Mouse (Mus musculus): Measurements from ENCODE around the gene Pla2g4b. TPM values are rescaled to one million over a fixed set of nuclear protein-coding genes. Genes with fewer than 3 reads are reported as not detected.
A peak's percentile ranks its signal among the peaks of the same experiment; 100 is the strongest.

Pla2g4b gene
- polyA plus RNA-seq, 1 experiment: 8.3 TPM

DNA sequence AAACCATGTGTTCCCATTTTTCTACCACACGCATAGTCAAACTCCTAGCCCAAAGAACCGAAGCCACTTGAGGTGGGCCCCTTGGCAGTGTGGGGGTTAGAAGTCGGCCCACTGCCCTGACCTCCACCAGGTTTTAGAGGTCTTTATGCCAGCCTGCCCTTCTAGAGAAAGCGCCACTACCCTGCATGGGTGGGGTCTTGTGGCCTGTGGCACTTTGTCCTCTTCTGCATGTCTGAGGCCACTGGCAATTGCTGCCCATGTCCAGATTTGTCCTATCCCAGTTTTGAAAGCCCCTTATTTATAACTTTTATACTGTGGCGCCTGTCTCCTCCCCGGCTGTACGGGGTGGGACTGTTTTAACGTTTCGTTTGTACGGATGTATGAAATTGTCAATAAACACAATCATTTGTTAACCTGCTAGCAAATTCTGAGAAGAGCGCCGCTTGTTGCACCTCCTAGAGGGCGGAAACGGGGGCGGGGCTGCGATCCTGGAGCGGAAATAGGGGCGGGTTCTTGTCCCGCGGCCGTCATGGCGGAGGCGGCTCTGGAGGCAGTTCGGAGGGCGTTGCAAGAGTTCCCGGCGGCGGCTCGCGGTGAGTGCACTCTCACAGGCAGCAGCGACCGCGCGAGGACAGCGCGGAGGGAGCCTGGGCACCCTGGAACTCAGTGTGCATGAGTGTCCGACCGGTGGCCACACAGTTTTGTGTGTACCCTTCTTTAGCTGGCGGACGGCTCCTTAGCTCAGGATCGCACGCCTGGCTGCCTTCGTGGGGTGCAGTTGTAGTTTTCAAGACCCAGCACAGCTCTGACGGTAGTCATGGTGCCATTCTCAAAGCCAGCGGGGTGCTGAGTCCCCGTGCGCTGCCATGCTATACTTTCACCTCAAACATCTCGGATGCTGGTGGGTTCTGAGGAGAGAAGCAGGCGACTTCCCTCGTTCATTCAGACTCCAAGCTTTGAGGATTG is 6.0 kb upstream of the Pla2g4b start, which contains the start of the genes Jmjd7 and Gm28042:
Gene Jmjd7 (plus strand): TSS at position 500 of the 966 bp plus-strand sequence.
Gene Gm28042 (plus strand): TSS at position 510 of the 966 bp plus-strand sequence.
- H3K36me3 ChIP-seq (ENCODE audit: control insufficient read depth, insufficient read depth, low read length, poor library complexity, severe bottlenecking): peaks cover 4% of the 10 kb centered on the region; the same call in 1 of the 2 replicates
- H3K9me3 ChIP-seq (replicated peaks; ENCODE audit: control insufficient read depth, insufficient read depth, low read length, poor library complexity, severe bottlenecking): no peaks in the 10 kb centered on the region
- H3K9ac ChIP-seq (ENCODE audit: low read depth, poor library complexity, severe bottlenecking): peak within 1 kb of the TSS; percentile 88
- peak within 1 kb of the TSS; percentile 91 for H3K4me3 ChIP-seq (ENCODE audit: low read depth, low read length)
- no peaks in the 10 kb centered on the region for H3K4me1 ChIP-seq (ENCODE audit: control insufficient read depth, insufficient read depth, low read length)
- no peaks in the 10 kb centered on the region for H3K27me3 ChIP-seq (ENCODE audit: control insufficient read depth, insufficient read depth, low read length, poor library complexity, severe bottlenecking)
- TF ChIP-seq CTCF (IDR thresholded peaks at IDR 0.05; ENCODE audit: low read depth, low read length) (no peak), EP300 (IDR thresholded peaks at IDR 0.05; ENCODE audit: insufficient read depth, low read depth, low read length) (no peak), POLR2A (IDR thresholded peaks at IDR 0.05; ENCODE audit: insufficient read depth, low read length) (no peak)
- no peak within 1 kb of the TSS for H3K27ac ChIP-seq (ENCODE audit: insufficient read depth, low read length)

DNA sequence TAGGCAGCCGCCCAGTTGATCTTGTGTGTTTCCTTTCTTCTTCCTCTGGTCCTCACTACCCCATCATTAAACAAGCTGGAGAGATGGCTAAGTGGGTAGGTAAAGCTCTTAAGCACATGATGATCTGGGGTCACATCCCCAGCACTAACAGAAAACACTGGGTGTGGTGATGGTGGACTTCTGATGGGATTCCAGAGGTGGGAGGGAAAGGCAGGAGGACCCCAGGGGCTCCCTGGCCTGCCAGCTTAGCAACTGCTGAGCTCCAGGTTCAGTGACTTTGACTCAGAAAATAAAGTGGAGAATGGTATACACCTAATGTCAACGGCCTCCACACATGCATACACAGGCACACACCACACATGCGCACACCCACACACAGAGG is 5.3 kb upstream of the Pla2g4b start:
- Histone ChIP-seq H3K36me3 (ENCODE audit: control insufficient read depth, insufficient read depth, low read length, poor library complexity, severe bottlenecking) (peaks cover 4% of the 10 kb centered on the region; the same call in 1 of the 2 replicates), H3K4me1 (ENCODE audit: control insufficient read depth, insufficient read depth, low read length) (no peaks in the 10 kb centered on the region), H3K9ac (ENCODE audit: low read depth, poor library complexity, severe bottlenecking) (peak overlapping the region; percentile 88), H3K9me3 (replicated peaks; ENCODE audit: control insufficient read depth, insufficient read depth, low read length, poor library complexity, severe bottlenecking) (no peaks in the 10 kb centered on the region), H3K4me3 (ENCODE audit: low read depth, low read length) (peak overlapping the region; percentile 91), H3K27me3 (ENCODE audit: control insufficient read depth, insufficient read depth, low read length, poor library complexity, severe bottlenecking) (no peaks in the 10 kb centered on the region), H3K27ac (ENCODE audit: insufficient read depth, low read length) (no peak overlapping the region)
- no peak for TF ChIP-seq CTCF (IDR thresholded peaks at IDR 0.05; ENCODE audit: low read depth, low read length)
- no peak for TF ChIP-seq POLR2A (IDR thresholded peaks at IDR 0.05; ENCODE audit: insufficient read depth, low read length)
- no peak for TF ChIP-seq EP300 (IDR thresholded peaks at IDR 0.05; ENCODE audit: insufficient read depth, low read depth, low read length)

DNA sequence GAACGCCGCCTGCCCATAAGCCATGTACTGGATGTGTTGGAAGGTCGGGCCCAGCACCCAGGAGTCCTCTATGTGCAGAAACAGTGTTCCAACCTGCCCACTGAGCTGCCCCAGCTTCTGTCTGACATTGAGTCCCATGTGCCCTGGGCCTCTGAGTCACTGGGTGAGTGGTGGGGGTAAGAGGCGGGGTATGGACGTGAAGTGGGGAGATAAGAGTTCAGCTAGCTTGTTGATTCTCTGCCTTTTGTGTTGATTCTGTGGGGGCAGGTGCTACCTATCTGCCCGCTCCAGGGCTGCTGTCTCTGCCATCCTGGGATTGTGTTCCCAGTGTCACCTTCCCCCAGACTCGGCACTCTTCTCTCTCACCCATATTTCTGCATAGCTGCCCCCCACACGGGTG is 2.8 kb upstream of the Pla2g4b start:
- Histone ChIP-seq H3K27me3 (ENCODE audit: control insufficient read depth, insufficient read depth, low read length, poor library complexity, severe bottlenecking) (no peaks in the 10 kb centered on the region), H3K4me3 (ENCODE audit: low read depth, low read length) (no peak overlapping the region), H3K9me3 (replicated peaks; ENCODE audit: control insufficient read depth, insufficient read depth, low read length, poor library complexity, severe bottlenecking) (no peaks in the 10 kb centered on the region), H3K4me1 (ENCODE audit: control insufficient read depth, insufficient read depth, low read length) (no peaks in the 10 kb centered on the region), H3K27ac (ENCODE audit: insufficient read depth, low read length) (no peak overlapping the region), H3K9ac (ENCODE audit: low read depth, poor library complexity, severe bottlenecking) (no peak overlapping the region), H3K36me3 (ENCODE audit: control insufficient read depth, insufficient read depth, low read length, poor library complexity, severe bottlenecking) (peaks cover 4% of the 10 kb centered on the region; the same call in 1 of the 2 replicates)
- TF ChIP-seq POLR2A (IDR thresholded peaks at IDR 0.05; ENCODE audit: insufficient read depth, low read length): no peak
- no peak for TF ChIP-seq EP300 (IDR thresholded peaks at IDR 0.05; ENCODE audit: insufficient read depth, low read depth, low read length)
- TF ChIP-seq CTCF (IDR thresholded peaks at IDR 0.05; ENCODE audit: low read depth, low read length): no peak

DNA sequence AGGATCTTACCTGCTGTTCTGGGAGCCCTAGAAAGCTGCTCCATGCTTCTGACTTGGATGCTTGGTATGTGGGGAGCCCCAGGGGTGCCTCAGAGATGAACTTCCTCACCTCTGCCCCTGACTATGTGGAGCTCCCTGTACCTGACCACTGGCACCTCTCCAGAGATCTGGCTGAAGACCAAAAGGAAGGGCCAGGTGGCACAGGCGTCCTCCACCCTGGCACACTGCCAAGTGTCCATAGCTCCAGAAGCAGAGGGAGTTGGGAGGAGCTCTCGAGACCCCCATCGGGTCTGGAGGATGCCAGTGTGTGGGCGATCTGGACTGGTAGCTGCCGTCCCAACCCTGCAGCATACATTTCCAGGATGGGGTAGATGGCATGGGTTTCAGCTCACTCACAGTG is 509 bp downstream of the Pla2g4b start:
- no peaks in the 10 kb centered on the region for H3K9me3 ChIP-seq (replicated peaks; ENCODE audit: control insufficient read depth, insufficient read depth, low read length, poor library complexity, severe bottlenecking)
- H3K9ac ChIP-seq (ENCODE audit: low read depth, poor library complexity, severe bottlenecking): no peak overlapping the region
- H3K27ac ChIP-seq (ENCODE audit: insufficient read depth, low read length): no peak overlapping the region
- peaks cover 4% of the 10 kb centered on the region; the same call in 1 of the 2 replicates for H3K36me3 ChIP-seq (ENCODE audit: control insufficient read depth, insufficient read depth, low read length, poor library complexity, severe bottlenecking)
- no peaks in the 10 kb centered on the region for H3K4me1 ChIP-seq (ENCODE audit: control insufficient read depth, insufficient read depth, low read length)
- no peaks in the 10 kb centered on the region for H3K27me3 ChIP-seq (ENCODE audit: control insufficient read depth, insufficient read depth, low read length, poor library complexity, severe bottlenecking)
- TF ChIP-seq CTCF (IDR thresholded peaks at IDR 0.05; ENCODE audit: low read depth, low read length) (no peak), POLR2A (IDR thresholded peaks at IDR 0.05; ENCODE audit: insufficient read depth, low read length) (no peak), EP300 (IDR thresholded peaks at IDR 0.05; ENCODE audit: insufficient read depth, low read depth, low read length) (no peak)
- H3K4me3 ChIP-seq (ENCODE audit: low read depth, low read length): no peak overlapping the region

DNA sequence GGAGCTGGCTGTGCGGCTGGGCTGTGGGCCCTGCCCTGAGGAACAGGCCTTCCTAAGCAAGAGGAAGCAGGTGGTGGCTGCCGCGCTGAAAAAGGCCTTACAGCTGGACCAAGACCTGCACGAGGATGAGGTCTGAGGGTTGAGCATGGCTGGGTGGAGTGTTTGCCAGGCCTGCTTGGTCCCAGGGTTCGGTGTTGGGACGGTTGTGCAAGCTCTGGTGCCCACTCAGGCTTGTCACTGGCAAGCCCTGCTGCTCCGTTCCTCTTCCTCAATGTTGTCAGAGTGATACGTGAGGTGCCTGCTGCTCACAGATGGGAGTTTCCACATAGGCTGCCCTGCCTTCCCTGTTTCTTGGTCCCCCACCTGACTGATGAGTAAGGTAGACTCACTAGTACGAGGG is 4.5 kb downstream of the Pla2g4b start:
- Histone ChIP-seq H3K27ac (ENCODE audit: insufficient read depth, low read length) (no peak overlapping the region), H3K9ac (ENCODE audit: low read depth, poor library complexity, severe bottlenecking) (no peak overlapping the region), H3K4me3 (ENCODE audit: low read depth, low read length) (no peak overlapping the region), H3K27me3 (ENCODE audit: control insufficient read depth, insufficient read depth, low read length, poor library complexity, severe bottlenecking) (no peaks in the 10 kb centered on the region), H3K9me3 (replicated peaks; ENCODE audit: control insufficient read depth, insufficient read depth, low read length, poor library complexity, severe bottlenecking) (no peaks in the 10 kb centered on the region), H3K36me3 (ENCODE audit: control insufficient read depth, insufficient read depth, low read length, poor library complexity, severe bottlenecking) (no peaks in the 10 kb centered on the region), H3K4me1 (ENCODE audit: control insufficient read depth, insufficient read depth, low read length) (no peaks in the 10 kb centered on the region)
- no peak for TF ChIP-seq EP300 (IDR thresholded peaks at IDR 0.05; ENCODE audit: insufficient read depth, low read depth, low read length)
- no peak for TF ChIP-seq CTCF (IDR thresholded peaks at IDR 0.05; ENCODE audit: low read depth, low read length)
- TF ChIP-seq POLR2A (IDR thresholded peaks at IDR 0.05; ENCODE audit: insufficient read depth, low read length): no peak

DNA sequence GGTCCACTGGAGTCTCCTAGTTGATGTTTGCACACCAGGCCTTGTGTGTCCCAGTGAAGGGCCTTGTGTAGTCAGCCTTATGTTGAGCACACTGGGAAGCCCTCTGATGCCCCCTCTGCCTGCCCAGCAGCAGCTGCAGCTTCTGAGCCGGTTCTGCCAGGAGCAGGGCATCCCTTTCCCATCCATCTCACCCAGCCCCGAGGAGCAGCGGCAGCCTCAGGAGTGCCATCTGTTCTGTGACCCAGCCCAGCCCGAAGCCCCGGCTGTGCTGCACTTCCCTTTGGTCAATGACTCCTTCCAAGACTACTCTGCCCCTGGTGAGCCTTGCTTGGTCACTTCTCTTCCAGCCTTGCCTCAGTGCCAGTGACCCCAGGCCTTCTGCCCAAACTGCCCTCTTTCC is 7.8 kb downstream of the Pla2g4b start:
- H3K4me3 ChIP-seq (ENCODE audit: low read depth, low read length): no peak overlapping the region
- no peak overlapping the region for H3K9ac ChIP-seq (ENCODE audit: low read depth, poor library complexity, severe bottlenecking)
- H3K36me3 ChIP-seq (ENCODE audit: control insufficient read depth, insufficient read depth, low read length, poor library complexity, severe bottlenecking): no peaks in the 10 kb centered on the region
- no peaks in the 10 kb centered on the region for H3K27me3 ChIP-seq (ENCODE audit: control insufficient read depth, insufficient read depth, low read length, poor library complexity, severe bottlenecking)
- TF ChIP-seq EP300 (IDR thresholded peaks at IDR 0.05; ENCODE audit: insufficient read depth, low read depth, low read length): no peak
- H3K4me1 ChIP-seq (ENCODE audit: control insufficient read depth, insufficient read depth, low read length): peaks cover 3% of the 10 kb centered on the region
- H3K27ac ChIP-seq (ENCODE audit: insufficient read depth, low read length): no peak overlapping the region
- no peaks in the 10 kb centered on the region for H3K9me3 ChIP-seq (replicated peaks; ENCODE audit: control insufficient read depth, insufficient read depth, low read length, poor library complexity, severe bottlenecking)
